Mouse (Mus musculus) ovary, postnatal 14 days (tissue): ENCODE measurements at regions not wholly inside any gene's neighbourhood (a gene's known extent, or its start where the extent isn't known, plus 50 kb on each side); places are given as distances from the start of the nearest gene placed in this dataset.

Source experiments
- DNase-seq: peaks from one replicate; pipeline ENCODE4 v3.0.0; 2022; ENCODE audit warnings: low spot score

- DNase-seq = no peak
Observed at GRCm38 (mm10) chr3:79996803-79997202, 112.5 kb downstream of the Fam198b start.

DNA sequence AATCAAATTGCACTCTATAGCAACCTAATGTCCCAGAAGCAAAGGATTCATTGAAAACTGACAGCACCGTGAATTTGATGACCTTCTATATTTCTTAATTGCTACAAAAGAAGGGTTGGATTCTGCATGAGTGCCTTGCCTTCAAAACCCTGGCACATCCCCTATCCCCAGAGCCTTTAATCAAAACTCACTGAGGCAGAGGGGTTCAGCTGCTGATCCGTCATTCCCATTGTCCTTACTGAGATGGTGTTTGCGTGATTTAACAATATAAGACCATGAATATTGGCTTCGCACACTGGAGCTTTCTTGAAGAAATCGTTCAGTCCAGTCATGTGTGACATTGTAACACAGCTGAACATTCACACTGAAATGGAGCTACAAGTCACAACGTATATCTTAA lies 118.0 kb downstream of the Fam198b start:
- DNase-seq = no peak

DNA sequence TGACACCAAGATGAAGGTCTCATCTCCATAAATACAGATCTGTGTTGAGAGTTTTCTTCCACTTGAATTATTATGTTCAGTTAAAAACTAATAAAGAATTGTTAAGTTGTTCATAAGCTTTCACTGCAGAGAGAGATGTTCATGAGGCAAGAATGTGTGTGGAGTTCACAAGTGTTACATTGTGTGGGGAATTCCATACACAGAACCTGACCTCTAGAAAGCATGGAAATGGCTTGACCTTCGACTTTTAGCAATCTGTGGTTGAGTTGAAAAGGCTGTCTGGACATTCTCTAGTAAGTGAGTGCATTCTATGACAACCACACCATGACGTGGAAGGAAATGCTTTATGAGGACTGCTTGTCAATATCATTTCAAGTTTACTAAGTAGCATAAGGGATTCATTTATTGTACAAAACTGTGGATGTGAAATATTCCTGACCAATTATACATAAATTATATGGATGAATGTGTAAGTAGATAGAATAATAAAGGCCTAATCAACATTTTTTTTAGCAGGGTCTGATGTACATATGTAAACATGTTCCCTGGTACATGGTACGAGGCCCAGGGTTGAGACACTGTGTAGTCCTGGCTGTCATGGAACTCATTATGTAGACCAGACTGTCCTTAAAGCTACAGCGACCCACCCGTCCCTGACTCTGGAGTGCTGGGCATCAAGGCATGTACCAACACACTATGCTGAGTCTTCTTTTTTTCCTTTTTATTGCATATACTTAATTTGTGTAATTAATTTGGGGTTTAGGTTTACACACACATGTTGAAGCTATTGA lies 119.2 kb downstream of the Fam198b start:
- no peak for DNase-seq

- no peak for DNase-seq
Observed at GRCm38 (mm10) chr3:80004556-80004955, 120.2 kb downstream of the Fam198b start.

- DNase-seq = no peak
Observed at GRCm38 (mm10) chr3:80004966-80005365, 120.6 kb downstream of the Fam198b start.

GRCm38 (mm10) chr3:80005371-80005770 lies 121.0 kb downstream of the Fam198b start:
- no peak for DNase-seq

DNA sequence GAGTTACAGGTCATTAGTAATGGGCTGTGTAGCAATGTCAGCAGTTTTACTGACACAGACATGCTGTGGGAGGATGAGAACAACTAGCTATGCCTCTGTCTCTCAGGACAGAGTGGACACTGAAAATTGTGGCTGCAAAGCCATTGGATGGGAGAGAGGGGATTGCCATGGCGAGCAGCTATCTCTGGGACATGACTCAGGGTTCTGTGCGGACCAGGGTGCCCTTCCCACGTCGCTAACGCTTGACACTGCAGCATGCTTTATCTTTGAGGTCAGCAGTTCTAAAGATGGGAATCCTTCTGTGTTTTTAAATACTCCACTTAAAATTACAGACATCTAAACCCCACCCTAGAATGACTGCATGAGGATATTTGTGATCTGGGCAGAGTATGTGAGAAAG lies 121.9 kb downstream of the Fam198b start:
- no peak for DNase-seq

- no peak for DNase-seq
Observed at GRCm38 (mm10) chr3:80007006-80007405, 122.7 kb downstream of the Fam198b start.

DNA sequence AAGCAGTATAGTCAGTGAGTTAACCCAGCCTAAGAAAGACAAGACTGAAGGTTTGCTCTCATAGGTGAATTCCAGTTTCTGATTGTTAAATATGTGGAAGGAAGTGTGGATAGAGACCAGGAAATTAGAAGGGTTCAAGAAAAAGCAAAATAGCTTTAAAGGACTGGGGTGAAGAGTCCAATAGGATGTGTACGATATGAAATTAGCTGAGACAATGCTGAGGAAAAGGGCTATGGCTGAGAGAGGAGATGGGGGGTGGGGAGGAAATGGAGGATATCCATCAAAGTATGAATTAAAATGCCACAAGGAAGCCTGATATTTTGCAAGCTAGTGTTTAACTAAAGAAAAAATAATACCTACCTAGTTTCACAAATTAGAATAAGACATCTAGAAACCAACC lies 124.9 kb downstream of the Fam198b start:
- DNase-seq = no peak

DNA sequence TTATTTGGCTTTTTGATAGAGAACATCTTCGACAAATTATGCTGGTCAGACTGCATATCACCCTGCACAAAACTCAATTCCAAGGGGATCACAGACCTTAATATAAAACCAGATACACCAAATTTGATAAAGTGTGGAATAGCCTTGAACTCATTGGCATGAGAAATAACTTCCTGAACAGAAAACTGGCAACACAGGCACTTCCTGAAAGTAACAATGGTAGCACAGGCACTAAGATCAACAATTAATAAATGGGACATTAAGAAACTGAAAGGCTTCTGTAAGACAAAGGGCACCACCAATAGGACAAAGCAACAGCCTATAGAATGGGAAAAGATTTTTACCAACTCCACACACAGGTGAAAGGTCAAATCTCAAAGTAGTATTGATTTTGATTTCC lies 141.5 kb downstream of the Fam198b start:
- DNase-seq = no peak

DNA sequence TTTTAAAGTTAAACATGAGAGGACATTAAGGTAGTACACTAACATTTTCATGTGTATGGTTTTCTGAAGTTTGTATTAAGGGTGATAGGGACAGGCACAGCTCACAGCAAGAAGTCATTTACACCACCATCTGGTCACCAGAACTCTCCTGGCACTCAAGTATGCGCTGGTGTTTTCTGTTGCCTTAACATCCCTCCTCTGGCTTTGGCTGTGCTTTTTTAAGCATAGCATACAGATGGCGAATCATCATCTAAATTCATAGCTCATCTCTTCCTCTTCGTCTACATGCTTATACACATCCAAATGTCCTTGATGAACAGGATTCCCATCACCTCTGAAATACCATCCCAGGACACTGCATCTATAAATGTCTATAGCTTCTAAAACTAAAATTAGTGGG lies 148.7 kb downstream of the Fam198b start:
- no peak for DNase-seq

DNA sequence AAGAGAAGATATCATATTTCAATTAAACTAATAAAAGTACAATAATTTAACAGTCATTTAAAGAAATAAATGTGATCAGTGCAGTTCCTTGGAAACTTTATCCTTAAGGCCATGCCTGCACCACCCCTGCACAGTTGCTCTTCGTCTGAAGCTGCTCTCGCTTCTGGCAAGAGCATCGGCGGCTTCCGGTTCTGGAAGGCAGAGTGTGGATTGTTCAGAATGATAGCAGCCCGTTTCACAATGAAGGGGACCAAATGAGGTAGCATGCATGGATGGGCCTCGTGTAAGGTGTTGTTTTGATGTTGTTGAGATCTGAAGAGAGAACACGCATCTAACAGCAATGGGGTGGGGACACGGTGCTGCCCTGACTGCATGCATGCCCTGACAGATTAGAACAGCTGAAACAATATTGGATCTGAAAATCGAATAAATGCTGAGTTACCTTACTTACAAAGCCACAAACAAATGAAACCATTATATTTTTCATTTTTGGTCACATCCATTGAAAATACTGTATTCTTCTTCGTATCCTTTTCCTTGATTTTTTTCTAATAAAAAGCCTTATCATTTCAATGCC lies 154.3 kb downstream of the Fam198b start:
- no peak for DNase-seq

GRCm38 (mm10) chr3:80042756-80043484 lies 158.6 kb downstream of the Fam198b start:
- peak; percentile 27 for DNase-seq

- no peak for DNase-seq
Observed at GRCm38 (mm10) chr3:80049495-80050225, 165.3 kb downstream of the Fam198b start.

DNA sequence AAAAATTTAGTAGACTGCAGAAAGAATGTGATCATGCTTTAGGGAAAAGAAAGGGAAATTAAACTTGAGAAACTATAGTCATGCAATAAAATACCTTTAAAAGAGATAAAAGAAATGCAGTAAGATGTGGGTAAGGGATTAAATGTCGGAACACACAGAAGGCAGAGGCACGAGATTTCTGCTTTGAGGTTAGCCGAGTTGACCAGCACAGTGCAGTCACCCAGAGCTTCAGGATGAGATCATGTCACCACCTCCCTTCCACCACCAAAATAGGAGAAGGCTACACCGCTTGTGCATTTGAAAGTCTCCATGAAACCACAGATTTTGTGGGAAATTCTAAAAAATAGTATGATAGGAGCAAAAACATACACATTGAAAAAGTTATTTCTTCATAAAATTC lies 166.6 kb downstream of the Fam198b start:
- DNase-seq = no peak

DNA sequence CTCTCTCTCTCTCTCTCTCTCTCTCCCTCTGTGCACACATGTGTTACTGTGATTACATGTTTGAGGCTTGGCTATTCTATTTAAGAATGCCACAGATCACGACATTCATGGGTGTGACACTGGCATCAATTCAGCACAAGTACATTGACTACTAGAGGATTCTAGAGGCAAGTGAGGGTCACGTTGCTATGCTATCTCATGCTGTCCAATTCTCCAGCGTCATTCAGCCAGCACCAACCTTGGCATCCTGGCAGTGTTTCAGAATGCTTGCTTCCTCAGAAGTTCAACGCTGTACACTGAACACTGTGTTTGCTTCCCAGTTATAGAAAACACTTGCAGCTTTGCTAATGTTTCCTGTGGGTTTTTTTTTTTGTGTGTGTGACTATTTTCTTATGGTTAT lies 167.6 kb downstream of the Fam198b start:
- peak; percentile 3 for DNase-seq

DNA sequence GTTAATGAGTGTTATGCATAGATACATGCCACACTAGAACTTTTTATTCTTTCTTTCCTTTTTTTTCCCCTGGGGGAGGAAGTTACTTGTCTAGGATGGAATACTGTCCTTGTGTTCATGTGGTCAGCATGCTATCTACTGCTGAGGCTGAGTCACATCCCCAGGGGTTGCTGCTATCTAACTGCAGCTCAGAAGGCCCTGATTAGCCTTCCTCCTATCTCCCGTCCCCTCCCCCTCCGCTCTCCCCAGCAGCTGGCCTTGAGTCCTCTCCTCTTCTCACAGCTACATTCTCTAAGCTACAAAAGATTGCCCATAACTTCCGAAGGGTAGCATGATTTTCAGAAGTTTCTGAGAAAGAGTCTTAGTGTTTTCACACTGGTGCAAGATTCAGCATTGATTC lies 168.5 kb downstream of the Fam198b start:
- no peak for DNase-seq

DNA sequence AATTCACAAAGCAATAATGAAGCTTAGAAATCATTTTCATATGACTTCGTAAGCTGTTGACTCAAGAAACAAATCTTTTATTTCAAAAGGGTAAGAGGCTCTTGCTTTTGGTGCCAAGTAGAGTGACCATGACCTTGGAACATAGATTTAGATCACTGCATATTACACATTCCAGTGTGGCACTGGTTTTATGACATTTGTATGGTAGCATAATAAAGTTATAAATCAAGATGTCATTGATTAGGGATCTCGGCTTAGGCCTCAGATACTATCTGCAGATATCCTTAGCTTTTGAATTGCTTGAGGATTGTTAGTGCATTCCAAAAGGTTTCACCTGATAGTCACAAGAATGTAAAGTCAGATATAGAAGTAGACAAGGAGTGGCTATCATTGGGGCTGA lies 169.1 kb downstream of the Fam198b start:
- DNase-seq = no peak

DNA sequence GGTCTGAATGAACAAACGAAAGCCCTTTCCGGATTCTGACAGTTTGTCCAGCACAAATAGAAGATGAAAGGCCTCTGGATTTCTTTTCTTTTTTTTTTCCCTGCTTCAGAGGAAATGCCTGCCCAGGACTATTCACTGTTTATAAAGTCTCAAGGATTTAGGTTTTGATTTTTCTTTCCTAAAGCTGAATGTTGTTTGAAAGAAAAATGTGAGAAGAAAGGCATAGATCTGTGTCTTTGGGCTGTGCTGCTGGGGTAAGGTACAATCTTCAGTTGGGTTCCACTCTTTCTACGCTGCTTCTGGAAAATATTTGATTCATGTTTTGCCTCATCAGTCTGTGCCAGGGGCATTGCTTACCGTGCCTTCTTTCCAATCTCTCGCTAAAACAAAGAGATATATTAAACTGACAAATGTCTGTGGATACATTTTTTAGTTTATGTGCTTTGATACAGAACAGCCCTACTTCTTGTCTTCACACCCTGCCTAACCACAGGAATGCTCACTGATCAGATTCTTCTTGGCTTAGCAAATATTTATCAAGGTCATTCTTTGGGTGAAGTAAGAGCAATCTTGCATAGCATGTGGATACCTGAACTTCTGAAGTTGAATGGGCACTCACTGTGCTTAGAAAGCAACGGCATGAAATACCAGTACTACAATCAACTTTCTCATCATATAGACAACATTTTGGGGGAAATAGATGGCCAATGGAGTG lies 172.5 kb downstream of the Fam198b start:
- DNase-seq = no peak

DNA sequence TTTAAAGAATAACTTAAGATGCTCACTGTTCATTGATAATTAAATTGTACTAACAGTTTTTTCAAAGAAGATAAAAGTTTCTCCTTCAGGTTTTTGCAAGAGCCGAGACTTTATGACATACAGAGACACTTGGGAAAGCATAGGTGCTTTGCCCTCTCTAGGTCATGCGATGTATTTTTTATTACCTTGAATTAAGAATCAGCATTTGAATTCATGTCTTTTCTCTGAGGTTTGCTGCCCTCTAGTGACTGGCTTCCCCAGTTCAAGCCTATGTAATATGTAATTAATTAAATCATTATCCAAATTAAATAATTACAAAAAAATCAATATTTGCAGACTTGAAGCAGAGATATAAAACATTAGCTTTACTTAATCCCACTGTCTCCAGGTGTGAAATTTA lies 174.4 kb downstream of the Fam198b start:
- DNase-seq = peak; percentile 36

DNA sequence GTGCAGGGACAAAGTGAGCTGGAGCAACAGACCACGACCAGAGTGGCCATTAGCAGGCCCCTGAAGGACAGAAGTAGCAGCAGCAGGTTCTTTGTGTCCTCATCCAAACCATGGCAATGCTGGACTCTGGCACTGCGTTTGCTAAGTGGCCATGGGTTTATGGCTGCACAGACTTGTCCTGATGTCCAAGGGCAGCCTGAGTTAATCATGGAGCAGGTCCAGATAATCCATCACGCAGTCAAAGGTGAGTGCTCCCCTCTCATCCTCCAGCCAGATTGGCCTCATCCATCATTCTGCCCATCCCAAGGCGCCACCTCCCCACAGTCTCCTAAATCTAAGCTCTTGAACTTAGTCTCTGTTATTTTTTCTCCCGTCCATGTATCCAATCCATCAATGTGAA lies 186.4 kb downstream of the Fam198b start:
- DNase-seq = no peak
